Mouse (Mus musculus) lung, adult 18-20 months (tissue): ENCODE data around the gene Efcab11.
"Not testable (repeated sequence)": the region's sequence is repeated elsewhere in the genome, so short reads cannot be mapped to it uniquely, and the experiment has no call there.

ENCODE experiments used
- DNase-seq, 2 experiments: peaks; one replicate each; pipeline ENCODE4 v3.0.0; 2022; ENCODE audit warnings: mixed read lengths in 2 of 2

Gene Efcab11

DNA sequence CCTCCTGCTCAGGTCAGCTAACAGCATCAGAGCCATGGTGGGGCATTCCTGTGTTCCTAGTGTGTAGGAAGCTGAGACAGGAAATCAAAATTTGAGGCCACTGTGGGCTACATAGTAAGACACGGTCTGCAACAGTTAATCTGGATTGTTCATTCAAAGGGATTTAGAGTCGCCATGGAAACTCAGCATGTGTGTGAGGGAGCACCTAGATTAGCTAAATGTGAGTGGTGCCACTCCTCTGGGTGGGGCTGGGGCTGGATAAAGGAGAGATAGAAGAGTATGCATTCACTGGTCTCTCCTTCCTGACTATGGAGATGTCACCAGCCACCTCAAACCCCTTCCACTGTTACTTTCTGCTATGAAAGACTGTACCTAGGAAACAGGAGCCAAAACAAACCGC is 10.8 kb downstream of the Efcab11 start:
- DNase-seq = no peak

DNA sequence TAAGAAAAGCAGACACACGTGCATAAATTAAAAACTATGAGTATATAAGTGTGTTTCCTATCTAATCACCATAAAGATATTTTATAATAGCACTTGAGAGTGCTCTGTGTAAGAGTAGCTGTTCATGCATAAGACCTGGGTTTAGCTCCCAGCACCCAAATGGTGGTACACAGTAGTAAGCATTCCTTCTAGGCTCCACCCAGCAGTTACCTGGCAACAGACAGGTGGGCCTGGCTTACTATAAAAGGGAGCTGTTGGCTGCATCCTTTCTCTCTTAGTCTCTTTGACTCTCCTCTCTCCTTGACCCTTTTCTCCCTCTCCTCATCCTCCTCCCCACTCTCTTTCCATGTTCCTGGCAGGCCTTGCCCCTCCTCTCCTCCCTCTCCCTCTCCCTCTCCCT is 15.4 kb downstream of the Efcab11 start:
- DNase-seq = no peak

DNA sequence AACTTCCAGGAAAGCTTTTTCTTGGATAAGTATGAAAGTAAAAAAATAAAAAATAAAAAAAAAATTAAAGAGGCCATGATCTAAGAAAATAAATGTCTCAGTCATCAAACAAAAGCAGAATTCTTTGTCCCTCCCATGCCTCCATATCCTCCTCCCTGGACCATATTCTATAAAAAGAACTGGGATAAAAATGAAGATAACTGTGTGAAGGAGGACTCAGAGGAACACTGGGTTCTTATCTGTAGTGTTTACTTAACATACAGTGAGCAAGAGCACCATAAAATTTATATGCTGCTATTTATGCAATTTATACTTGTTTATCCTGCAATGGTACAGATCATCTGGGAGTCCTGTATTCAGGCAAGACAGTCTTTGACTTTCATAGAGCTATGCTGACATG is 19.6 kb downstream of the Efcab11 start:
- DNase-seq = no peak

DNA sequence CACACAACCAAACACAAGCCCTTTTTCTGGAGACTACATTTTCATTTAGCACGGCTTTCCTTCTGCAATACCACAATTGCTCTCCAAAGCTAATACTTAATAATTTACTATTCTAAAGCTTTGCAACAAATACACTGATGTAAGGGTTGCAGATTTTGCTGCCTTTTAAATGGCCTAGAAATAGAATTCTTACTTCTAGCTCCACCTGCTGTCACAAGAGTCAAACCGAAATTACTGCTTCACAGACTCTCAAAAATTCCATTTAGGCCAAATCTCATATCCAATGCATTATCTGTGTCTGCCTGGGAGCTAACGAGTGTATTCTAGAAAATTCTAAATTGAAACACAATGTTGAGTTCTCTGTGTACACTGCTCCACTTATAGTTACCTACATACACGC is 23.3 kb downstream of the Efcab11 start:
- no peak for DNase-seq

DNA sequence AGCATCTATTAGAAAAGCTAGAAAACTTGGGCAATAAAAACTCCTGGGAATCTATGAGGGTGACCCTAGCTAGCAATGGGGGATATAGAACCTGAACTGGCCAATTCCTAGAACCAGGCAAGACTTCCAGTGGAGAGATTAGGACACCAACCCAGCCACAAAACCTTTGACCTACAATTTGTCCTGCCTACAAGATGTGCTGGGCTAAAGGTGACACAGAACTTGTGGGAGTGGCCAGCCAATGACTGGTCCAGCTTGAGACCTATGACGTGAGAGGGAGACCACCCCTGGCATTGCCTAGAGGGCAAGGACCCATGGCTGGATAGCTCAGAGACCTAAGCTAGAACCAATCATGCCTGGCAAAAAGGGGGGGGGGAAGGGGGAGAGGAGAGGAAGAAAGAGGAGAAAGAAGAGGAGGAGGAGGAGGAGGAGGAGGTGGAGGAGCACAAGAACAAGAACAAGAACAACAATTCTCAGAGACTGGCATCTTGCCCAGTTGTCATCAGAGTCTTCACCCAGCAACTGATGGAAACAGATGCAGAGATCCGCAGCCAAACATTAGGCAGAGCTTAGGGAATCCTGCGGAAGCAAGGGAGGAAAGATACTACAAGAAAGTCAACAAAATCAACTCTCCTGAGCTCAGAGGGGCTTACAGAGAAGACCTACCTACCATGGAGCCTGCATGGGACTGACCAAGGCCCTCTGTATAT is 24.7 kb downstream of the Efcab11 start:
- DNase-seq = peak in 1 of 2 experiments; percentile 17

DNA sequence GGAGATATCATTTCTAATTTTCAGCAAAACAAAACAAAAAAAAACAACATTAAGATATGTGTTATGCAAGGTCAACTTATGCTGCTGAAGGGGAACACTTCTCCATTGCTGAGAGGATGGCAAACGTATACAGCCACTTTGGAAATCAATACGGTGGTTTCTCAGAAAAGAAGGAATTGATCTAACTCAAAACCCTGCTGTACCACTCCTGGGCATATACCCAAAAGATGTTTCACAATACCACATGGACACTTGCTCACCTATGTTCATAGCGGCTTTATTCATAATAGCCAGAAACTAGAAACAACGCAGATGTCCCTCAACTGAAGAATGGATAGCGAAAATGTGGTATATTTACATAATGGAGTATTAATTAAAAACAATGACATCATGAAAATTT is 25.6 kb downstream of the Efcab11 start:
- no peak for DNase-seq

DNA sequence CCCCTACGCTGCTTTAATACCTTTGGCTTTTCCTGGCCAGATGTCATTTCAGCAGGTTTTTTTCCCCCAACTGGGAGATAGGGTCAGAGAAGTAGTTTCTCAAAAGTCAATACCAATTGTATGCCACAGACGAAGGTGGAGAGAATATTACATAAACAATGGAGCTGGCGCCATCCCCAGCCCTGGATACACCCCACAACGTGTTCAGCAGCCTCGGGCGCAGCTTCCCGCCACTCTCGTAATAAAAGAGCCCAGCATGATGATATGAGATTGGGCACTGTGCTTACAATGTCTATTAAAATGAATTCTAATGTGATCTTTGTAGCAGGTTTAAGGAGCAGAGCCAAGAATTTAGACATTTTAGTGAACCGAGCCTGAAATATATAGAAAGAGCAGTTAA is 28.2 kb downstream of the Efcab11 start:
- no peak for DNase-seq

DNA sequence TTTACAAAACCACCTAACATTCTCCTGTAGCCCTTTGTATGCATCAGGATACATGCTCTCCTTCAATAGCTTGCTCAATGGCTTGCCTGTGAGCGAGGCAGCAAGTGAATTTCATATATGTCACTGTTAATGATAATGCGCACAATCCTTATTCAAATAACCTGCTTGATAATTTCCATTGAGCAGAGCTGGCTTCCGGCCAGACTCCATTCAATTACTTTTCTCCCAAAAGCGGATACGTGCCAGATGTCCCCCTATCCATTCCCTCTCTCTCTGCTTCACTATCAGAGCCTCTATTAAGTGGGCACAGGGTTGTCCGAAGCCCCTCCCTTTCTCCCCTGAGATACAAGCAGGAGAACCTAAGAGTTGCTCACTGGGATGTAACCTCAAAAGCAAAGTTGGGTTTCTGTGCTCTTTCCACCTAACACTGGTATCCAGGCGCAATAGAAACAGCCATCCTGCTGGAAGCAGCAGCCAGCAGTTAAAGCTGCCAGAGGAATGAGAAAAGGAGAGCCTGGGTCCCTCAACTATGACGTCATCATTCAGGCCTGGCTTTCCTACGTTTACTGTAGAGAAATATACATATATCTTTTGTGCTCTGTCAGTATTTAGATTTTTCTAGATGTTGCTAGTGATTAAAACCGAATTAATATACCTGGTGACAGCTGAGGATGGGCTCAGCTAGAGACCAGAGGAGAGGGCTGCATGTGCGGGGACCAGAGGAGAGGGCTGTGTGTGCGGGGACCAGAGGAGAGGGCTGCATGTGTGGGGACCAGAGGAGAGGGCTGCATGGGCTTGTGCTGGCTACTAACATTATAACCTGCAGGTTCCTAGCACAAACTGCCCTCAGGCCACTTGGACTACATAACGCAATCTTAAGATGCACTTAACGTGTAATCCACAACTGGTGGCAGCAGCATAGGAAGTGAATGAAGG is 30.6 kb downstream of the Efcab11 start:
- DNase-seq = no peak

DNA sequence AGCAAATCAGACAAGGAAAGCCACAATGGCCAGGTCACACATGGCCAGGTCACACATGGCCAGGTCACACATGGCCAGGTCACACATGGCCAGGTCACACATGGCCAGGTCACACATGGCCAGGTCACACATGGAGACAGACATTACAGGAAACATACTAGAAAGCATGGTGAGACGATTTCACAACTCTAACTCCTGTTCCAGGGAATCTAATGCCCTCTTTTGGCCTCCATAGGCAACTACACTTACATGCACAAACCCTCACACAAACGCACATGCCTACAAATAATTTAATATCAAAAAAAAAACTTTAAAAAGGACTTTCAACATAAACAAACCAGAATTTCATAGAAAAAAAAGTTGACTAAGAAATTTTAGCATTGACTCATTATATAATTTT is 34.2 kb downstream of the Efcab11 start:
- no peak for DNase-seq

DNA sequence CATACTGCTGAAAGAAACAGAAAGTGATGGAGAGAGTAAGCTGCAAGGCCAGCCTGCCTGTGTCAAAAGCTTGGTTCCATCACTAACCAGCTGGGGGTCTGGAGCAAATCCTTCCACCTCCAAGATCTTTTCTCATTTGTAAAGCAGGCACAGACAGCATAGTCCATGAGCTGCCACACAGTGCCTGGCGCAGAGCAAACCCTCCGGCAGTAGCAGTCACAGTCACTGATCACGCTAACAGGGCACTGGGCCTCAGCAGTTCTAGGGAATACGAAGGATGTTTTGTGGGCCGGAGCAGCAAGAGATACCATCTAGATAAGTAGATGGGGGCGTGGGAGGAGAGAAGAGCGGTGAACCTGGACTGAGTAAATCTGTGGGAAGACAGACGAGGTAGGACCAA is 39.3 kb downstream of the Efcab11 start:
- no peak for DNase-seq

DNA sequence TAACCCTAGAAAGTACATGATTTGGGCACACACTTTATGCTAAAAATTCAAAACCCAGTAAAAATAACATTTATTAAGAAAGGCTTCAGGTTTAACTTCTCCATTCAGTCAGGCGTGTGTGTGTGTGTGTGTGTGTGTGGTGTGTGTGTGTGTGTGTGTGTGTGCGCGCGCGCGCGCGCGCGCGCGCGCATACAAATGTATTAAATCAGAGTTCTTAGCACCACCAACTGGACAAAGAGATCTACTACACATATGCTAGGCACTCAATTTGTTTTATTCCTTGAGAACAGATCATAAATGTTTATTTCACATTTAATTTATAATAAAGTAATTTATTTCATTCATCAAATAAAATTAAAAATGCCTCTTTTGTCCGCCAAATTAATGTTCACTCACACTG is 45.5 kb downstream of the Efcab11 start:
- DNase-seq = no peak

DNA sequence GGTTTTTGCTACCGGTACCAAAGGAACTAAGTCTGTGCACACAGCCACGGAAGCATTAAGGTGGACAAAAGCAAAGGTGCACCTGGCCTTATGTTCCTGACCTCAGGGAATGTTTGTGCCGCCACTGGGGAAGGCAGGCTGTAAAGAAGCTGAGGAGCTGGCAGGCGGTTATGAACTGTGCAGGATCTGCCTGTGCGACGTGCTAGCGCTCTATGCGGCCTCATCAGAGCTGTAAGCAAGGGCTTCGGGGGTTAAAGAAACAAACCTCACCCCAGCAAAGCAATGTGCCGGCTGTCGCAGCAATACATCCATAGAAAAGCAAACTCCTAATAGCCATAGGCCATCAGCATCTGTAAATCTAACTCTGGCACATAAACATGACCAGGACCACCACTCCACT is 46.1 kb downstream of the Efcab11 start:
- no peak for DNase-seq

DNA sequence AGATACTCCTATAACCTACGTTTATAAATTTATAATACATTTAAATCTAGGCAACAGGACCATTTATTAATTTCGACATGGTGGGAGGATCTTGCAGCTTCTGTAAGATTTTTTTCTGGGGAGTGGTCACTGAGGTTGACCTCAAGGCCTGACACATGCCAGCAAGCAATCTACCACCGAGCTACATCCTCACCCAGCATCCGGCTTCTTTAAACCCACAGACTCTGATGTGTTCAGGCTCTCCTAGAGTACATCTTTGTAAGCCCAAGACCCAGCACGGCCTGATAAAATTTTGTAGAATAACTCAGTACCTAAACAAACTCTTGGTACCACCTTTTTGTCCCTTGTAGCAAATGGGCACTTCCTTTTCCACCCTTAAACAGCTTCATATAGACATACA is 46.7 kb downstream of the Efcab11 start:
- no peak for DNase-seq

DNA sequence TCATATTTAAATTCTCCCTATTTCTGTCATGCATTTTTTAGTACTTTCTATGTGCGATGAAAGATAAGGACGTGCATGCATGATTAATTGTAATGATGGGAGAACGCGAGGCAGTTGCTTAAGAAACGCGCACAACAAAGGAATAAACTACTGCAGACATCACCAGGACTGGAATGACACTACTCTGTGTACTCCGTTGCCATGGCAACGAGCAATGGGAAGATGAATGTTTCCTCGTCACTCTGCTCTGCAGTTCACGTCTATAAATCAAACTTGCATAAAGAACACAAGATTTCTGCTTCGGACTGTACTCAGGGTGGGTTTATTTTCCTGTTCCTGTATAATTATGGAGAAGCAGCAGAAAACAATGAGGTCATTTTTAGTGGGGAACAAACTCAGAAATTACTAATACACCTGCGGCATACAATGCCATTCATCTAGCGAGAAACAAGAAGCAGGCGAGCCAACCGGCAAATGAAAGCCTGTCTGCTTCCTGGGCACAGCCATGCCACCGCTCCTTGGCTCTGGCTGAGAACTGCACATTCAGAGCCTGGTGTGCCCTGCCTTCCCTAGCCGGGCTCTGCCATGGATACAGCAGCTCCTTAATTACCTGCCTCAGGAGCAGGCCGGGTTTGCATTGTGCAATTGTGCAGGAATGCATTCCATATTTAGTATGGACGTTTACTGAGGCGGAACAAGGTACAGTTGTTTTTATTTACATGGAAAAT is 47.7 kb downstream of the Efcab11 start:
- DNase-seq = peak in 1 of 2 experiments; percentile 10

DNA sequence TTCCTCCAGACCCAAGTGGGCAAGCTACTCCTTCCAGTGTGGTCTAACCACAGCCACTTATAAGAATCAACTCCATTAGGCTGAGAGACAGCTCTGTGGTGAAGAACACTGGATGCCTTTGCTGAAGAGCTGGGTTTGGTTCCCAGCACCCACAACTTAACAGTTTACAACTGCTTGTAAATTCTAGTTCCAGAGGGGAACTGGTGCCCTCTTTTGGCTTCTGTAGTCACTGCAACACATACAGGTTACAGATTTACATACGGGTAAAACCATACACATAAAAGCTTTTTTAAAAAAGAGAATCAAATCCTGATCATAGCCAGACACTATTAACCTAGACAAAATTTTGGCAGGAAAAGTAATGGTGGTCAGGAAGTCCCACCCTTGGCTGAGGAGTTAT is 50.8 kb downstream of the Efcab11 start:
- DNase-seq = no peak

DNA sequence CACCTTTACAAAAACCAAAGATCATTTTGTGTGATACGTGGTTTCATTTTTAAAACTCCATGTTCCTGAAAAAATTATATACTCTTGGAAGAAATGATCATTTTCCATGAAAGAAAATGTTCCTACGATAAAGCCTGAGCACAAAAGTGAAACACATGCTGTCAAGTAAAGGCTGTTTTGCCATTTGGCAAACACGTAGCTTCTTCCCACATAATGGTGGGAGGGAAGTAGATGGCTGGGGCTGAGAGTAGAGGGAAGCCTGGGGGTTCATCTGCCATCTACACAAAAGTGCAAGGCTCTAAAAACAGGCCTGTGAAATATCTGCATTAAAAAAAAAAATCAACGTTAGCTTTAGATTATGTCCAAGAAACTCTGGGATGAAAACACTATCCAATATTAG is 61.6 kb downstream of the Efcab11 start:
- DNase-seq = no peak

DNA sequence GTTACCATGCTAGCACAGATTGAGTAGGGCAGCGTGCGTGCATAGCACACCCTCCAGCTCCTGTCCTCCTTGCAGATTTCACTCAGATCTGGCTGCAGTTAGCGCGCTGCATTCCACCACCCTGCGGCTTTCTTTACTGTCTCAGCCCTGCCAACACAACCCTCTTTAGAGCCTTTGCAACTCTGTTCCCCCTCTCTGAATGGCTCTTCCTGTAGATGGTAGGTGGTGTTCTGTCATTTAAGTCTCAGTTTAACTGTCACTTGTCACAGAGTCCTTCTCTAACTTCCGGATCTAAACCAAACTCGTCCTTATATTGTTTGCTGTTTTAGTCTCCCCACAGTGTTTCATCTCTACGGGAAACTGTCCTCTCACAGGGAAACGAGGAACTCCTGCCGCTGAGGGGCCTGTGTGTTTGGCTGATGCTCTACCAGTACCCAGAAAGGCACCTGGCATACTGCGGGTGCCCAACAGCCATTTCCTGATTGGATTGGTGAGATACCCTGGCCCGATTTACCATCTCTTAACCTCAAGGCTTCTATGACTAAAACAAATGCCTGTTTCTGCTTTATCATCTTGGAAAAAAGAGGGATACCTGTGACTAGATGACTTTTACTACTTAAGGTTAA is 62.8 kb downstream of the Efcab11 start:
- DNase-seq = no peak

DNA sequence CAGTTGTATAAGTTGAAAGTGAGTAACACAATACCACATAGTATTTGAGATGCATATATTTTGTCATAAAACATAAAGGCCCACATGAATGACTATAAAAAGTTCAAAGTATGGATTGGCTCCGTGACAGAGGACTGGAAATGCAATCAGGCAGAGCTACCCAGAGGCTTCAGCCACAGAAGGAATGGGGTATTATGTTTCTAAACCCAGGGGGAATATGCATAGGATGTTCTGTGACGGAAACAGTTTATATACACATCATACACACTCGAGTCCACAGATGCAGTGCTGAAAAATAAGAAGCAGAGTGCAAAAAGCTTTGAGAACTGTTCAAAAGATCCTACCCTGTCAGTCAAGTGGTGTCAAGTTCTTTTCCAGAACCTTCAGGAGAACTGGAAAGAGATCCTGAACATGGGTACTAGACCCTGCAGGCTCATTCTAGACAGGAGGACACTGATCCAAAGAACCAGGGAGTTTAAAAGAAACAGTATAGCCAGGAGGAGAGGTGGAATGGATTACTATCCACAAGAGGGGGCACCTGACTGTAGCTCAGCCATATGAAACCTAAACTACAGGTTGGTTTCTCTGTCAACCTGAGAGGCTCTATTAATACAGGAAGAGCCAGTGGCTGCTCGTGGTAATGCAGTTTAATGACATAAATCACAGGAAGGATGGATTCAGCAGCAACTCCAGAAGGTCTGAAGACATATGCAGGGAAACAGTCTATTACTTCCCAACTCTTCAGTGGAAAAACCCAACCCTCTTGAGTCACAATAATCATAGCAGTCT is 64.9 kb downstream of the Efcab11 start:
- no peak for DNase-seq

DNA sequence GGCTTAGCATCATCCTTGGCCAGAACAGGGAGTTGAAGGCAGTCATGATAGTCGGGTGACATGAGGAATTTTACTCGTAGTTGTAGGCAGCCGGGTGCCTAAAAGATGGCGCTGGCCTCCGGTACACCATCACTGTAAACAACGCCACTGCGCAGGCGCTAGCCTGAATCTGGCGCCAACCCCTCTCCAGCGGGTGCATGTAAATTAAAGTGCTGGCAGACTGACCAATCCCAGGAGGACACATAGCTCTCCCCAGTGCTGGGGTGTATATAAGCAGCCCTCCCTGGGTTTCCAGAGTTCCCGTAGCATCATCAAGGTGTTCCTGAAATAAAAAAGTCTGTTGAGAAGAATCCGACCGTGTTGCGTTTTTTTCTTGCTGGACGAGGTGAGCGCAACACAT is 66.2 kb downstream of the Efcab11 start:
- DNase-seq = not testable (repeated sequence)

DNA sequence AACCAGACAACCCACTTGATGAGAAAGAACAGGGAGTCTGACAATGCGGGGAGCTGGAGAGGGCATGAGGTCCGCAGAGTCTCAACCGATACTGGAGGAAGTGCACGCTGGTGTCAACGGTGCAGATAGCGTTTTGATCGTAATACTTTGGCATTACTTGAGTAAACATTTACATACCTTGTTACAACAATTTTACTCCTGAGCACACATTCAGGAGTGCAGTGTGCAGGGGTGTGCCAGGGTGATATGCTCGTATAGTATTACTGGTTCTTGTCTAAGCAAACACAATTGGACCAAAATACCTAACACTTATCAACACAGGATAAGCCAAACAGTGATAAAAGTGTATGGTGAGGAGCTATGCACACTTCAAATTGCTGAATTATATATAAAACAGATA is 69.0 kb downstream of the Efcab11 start:
- DNase-seq = no peak

DNA sequence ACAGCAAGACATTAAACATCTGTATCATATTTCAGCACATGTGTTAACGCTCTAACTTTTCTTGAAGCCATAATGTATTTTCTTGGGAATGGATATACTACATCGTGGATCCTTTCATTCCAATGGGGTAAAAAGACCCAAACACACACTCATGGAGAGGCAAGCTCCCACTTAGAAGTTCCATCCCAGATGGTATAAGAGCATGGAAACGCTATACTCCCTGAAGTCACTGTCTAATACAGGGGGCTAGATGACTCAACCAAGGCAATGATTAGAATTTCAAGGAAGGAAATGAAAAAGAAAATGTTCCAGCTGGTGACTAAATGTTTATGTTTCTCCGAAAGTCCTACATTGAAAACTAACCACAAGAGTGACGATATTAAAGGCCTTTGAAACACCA is 76.3 kb downstream of the Efcab11 start:
- DNase-seq = no peak

DNA sequence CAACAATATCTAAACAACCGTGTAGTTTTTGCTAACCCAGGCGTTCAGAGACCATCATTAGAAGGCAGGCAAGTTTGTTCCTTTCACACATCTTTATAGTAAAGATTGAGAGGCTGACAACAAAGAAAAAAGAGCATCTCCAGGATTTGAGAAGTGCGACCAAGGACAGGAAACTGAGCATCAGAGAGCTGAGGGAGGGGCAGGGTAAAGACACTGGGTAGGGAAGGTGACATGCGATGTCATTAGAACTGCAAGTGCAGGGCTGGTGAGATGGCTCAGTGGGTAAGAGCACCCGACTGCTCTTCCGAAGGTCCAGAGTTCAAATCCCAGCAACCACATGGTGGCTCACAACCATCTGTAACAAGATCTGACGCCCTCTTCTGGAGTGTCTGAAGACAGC is 77.5 kb downstream of the Efcab11 start:
- not testable (repeated sequence) for DNase-seq
